Mouse (Mus musculus) heart, adult 18-20 months (tissue): Measurements from ENCODE around the gene Gm10401. TPM values are rescaled to one million over a fixed set of nuclear protein-coding genes. Genes with fewer than 3 reads are reported as not detected.
A peak's percentile ranks its signal among the peaks of the same experiment; 100 is the strongest.

Source experiments
- DNase-seq, 2 experiments: peaks; one replicate each; pipeline ENCODE4 v3.0.0; 2021 to 2022; ENCODE audit warnings: mixed read lengths in 1 of 2
- long read RNA-seq, 2 experiments: library from polyadenylated mRNA; stranded (forward); transcript quantifications; one replicate each; pipeline ENCODE4 v2.0.0; 2021
- total RNA-seq, 2 experiments: library from RNA; stranded (reverse); gene quantifications; 2 replicates each; pipeline ENCODE4 v1.2.3; 2021

Gene Gm10401
- total RNA-seq: not detected
- long read RNA-seq, experiment 1: 0 reads
- long read RNA-seq, experiment 2: 0 reads

GRCm38 (mm10) chr5:115098195-115098594, at the start of gene Gm10401:
Gene Gm10401 (minus strand): TSS chr5:115098295.
- DNase-seq: no peak

GRCm38 (mm10) chr5:115147388-115147787, 49.3 kb upstream of the Gm10401 start:
- no peak for DNase-seq

GRCm38 (mm10) chr5:115146747-115147130, 48.6 kb upstream of the Gm10401 start:
- no peak for DNase-seq

DNA sequence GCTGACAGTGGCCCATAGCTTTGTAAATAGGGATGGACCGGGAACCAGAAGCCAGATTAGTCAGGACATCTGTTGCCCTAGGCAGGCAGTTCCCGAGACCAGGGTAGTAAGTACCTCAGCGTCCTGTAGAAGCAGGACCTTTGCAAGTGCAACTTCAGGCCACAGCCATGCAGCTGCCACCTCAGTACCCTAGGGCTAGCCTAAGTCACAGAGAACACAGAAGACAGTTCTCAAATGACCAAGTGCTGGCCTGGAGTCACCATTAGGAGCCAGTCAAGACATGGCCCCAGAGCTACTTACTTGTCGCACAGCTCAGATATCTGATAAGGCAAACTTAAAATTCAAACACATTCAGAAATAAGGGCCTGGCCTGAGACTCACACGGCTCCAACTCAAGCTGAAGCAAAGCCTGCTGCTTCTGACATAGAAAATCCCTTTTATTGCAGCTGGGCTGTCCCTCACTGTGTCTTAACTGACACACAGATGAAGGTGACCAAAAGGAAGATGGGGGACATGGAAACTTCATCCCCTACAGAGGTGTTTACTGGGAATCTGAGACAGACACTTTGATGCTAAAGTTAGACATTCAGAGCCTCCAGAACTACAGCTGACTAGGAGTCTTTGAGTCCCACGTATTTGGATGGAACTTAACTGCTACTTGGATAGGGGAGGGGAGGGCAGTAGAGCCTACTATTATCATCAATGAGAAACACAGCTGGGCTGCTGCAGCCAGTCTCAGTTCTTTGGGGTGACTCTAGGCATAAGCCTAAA, 48.1 kb upstream of the Gm10401 start:
- no peak for DNase-seq

- DNase-seq: peak; percentile 28 to 69
These were observed 47.3 kb upstream of the Gm10401 start for GRCm38 (mm10) chr5:115145253-115145968.

- peak in 1 of 2 experiments; percentile 4 for DNase-seq
These were observed 46.4 kb upstream of the Gm10401 start for GRCm38 (mm10) chr5:115144471-115144870.

- peak in 1 of 2 experiments; percentile 4 for DNase-seq
These were observed 45.5 kb upstream of the Gm10401 start for GRCm38 (mm10) chr5:115143552-115143951.

DNA sequence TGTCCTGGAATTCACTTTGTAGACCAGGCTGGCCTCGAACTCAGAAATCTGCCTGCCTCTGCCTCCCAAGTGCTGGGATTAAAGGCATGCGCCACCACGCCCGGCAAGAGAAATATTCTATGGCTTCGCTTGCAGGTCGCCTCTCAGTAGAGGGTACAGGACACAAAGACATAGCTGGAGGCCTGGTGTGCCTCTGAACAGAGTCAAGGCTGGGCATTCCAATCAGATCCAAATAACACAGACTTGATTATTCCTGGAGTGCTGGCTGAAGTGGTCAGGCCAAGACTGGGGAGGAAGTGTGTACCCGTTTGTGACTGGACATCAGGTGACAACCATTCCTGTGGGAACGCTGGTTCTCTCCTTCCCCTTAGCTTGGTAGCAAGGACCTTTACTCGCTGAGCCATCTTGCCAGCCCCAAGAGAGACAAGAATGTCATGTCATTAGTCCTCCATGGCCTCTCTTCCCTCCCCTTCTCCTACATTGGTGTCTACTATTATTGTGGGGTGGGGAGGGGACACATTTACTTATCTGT, 44.1 kb upstream of the Gm10401 start:
- peak in 1 of 2 experiments; percentile 4 for DNase-seq

- DNase-seq: peak; percentile 19 to 53
These were observed 42.6 kb upstream of the Gm10401 start for GRCm38 (mm10) chr5:115140726-115141125.

GRCm38 (mm10) chr5:115139124-115139523, 41.0 kb upstream of the Gm10401 start:
- no peak for DNase-seq

- peak; percentile 91 to 92 for DNase-seq
These were observed 36.4 kb upstream of the Gm10401 start, which contains the start of gene Unc119b for GRCm38 (mm10) chr5:115134234-115135165. Gene Unc119b (minus strand): TSS chr5:115134975.

- peak; percentile 37 to 49 for DNase-seq
These were observed 35.4 kb upstream of the Gm10401 start for GRCm38 (mm10) chr5:115133358-115134066.

DNA sequence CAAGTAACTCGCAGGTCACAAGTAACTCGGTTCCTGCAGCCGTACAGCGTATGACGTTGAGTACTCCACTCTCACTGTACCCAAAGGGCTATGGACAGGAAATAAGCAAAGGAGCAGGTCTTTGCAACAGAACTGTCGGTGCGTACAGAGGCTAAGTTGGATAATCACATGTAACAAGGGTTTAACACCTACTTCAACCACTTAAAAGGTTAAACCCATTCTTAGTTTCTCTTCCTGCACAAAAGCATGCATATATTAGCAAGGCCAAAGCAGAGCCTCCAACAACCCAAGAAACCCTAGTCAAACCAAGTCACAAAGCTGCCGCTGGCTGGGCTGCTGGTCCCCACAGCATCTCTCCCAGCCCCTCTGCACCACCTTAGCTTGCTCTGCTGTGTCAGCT, 34.4 kb upstream of the Gm10401 start:
- DNase-seq: peak in 1 of 2 experiments; percentile 11

GRCm38 (mm10) chr5:115129328-115129727, 31.2 kb upstream of the Gm10401 start:
- DNase-seq: no peak

- no peak for DNase-seq
These were observed 29.5 kb upstream of the Gm10401 start for GRCm38 (mm10) chr5:115127421-115128179.

DNA sequence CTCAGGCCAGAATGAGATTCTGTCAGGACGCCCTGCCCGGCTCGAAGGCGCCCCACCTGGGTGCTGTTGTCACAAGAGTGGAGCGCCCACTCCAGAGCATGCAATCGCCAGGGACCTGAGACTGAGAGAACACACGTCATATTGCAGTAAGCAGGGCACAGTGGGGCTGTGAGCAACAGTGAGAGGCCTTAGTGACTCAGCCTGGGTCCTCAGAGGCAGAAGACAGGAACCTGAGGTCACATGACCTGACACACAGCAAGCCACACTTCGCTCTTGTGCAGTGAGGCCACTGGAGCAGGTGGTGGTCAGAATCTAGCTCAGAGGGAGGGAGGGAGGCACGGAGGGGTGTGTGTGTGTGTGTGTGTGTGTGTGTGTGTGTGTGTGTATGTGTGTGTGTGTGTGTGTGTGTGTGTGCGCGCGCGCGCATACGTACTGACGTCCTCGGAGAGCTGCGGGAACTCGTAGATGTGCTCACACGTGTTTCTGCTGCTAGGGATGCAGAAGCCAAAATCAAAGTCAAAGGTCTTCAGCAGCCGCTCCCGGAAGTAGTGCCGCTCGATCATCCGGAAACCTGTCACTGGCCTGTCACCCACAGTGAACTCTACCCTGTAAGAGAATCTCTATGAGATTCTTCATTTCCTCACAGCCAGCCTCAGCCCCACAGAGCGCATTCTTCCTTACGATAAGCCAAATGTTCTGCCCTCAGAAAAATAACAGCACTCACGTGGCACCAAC, 28.6 kb upstream of the Gm10401 start:
- no peak for DNase-seq

- peak; percentile 87 to 89 for DNase-seq
These were observed 27.2 kb upstream of the Gm10401 start for GRCm38 (mm10) chr5:115125211-115125871.

DNA sequence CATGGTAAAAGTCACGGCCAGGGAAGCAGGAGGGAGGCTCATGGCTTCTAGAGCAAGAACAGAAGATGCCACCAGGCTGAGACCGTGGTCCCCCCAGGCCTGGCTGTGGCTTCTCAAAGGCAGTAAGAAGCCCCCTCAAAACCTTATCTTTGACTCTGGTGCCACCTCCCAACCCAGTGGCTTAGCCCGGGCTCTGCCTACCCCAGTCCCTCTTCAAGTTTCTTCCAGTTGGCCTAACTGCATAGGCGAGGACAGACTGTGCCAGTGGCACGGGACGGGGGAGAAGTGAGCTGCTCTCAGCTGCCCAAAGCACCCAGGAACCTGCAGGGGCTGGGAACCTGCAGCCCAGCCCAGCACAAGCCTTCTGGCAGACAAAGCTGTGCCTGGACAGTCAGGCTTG, 26.6 kb upstream of the Gm10401 start:
- no peak for DNase-seq

DNA sequence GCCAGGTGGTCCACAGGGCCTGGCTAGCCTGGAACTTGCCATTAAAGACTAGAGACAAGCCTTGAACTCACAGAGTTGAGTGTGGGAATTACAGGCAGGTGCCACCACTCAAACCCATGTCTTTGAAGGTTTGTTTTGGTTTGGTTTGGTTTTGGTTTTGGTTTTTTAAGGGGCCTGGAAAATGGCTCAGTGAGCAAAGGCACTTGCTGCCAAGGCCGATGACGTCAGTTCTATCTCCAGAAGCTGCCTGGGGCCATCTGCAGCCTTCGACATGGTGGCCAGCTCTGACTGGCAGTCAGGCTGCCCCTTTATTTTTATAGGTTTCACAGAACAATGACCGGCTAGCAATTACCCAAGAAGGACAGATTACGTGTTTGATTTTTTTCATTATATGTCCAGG, 22.9 kb upstream of the Gm10401 start:
- peak in 1 of 2 experiments; percentile 22 for DNase-seq
